Mouse (Mus musculus): ENCODE measurements around the gene Sltm.
A peak's percentile ranks its signal among the peaks of the same experiment; 100 is the strongest.
"Not testable (repeated sequence)": the region's sequence is repeated elsewhere in the genome, so short reads cannot be mapped to it uniquely, and the experiment has no call there.

Gene Sltm

GRCm38 (mm10) chr9:70552233-70552632 lies 9.7 kb downstream of the Sltm start:
- not testable (repeated sequence) for DNase-seq

- DNase-seq = no peak
Measured at GRCm38 (mm10) chr9:70555431-70555830, 12.9 kb downstream of the Sltm start.

GRCm38 (mm10) chr9:70556796-70557195 lies 14.2 kb downstream of the Sltm start:
- no peak for DNase-seq

- DNase-seq = no peak
Measured at GRCm38 (mm10) chr9:70562825-70563224, 20.3 kb downstream of the Sltm start.

- DNase-seq = no peak
Measured at GRCm38 (mm10) chr9:70567651-70568050, 25.1 kb downstream of the Sltm start.

GRCm38 (mm10) chr9:70570351-70570750 lies 27.8 kb downstream of the Sltm start:
- DNase-seq = no peak

GRCm38 (mm10) chr9:70578123-70578522 lies 35.6 kb downstream of the Sltm start:
- DNase-seq = no peak

GRCm38 (mm10) chr9:70580956-70581355 lies 38.4 kb downstream of the Sltm start:
- no peak for DNase-seq

GRCm38 (mm10) chr9:70584641-70585040 lies 42.1 kb downstream of the Sltm start:
- no peak for DNase-seq

GRCm38 (mm10) chr9:70585172-70585571 lies 42.6 kb downstream of the Sltm start:
- DNase-seq = no peak

- DNase-seq = no peak
Measured at GRCm38 (mm10) chr9:70587171-70587570, 44.6 kb downstream of the Sltm start.

- DNase-seq = peak in 1 of 2 experiments; percentile 6
Measured at GRCm38 (mm10) chr9:70590775-70591174, 48.2 kb downstream of the Sltm start.

- no peak for DNase-seq
Measured at GRCm38 (mm10) chr9:70591486-70591885, 48.9 kb downstream of the Sltm start.

GRCm38 (mm10) chr9:70598271-70598670 lies 55.7 kb downstream of the Sltm start:
- DNase-seq = no peak

GRCm38 (mm10) chr9:70602186-70602845 lies 59.8 kb downstream of the Sltm start:
- DNase-seq = no peak

- no peak for DNase-seq
Measured at GRCm38 (mm10) chr9:70611026-70611673, 68.6 kb downstream of the Sltm start.

GRCm38 (mm10) chr9:70629711-70630110 lies 87.2 kb downstream of the Sltm start:
- DNase-seq = no peak

GRCm38 (mm10) chr9:70631665-70632064 lies 89.1 kb downstream of the Sltm start:
- no peak for DNase-seq

GRCm38 (mm10) chr9:70636748-70637147 lies 94.2 kb downstream of the Sltm start:
- no peak for DNase-seq
